Mouse (Mus musculus): Measurements from ENCODE around the gene Ripor2. TPM values are rescaled to one million over a fixed set of nuclear protein-coding genes. Genes with fewer than 3 reads are reported as not detected.

The Ripor2 gene
- polyA plus RNA-seq, 1 experiment from 2014 or later = 6.3 TPM

DNA sequence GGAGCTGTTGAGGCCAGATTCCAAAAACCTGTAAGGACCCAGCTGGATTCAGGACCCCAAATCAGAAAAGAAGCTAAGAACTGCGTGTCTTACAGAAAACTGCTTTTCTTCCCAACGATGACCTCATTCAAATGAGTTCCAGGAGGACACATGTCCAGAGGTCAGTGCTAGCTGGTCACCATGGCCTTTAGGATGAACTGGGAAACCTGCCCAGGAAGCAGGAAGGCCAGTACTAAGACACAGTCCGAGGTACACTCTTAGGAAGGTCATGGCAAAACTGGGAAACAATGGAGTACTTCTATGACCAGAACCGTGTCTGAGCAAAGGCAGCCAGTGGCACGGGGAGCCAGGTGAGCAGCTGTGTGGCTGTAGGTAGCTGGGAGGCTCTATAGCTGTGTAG, 103.9 kb downstream of the Ripor2 start:
- WGBS = 68% methylated on average over 5 of the region's 5 CpGs
- Histone ChIP-seq H3K27me3 (no peaks in the 10 kb centered on the region), H3K4me3 (replicated peaks) (no peak overlapping the region), H3K27ac (replicated peaks) (no peak overlapping the region), H3K9me3 (replicated peaks) (no peaks in the 10 kb centered on the region), H3K9ac (no peak overlapping the region), H3K36me3 (no peaks in the 10 kb centered on the region), H3K4me2 (replicated peaks) (no peak overlapping the region), H3K4me1 (no peaks in the 10 kb centered on the region)
- no peak for ATAC-seq (ENCODE audit: insufficient number of reproducible peaks, low FRiP score, low TSS enrichment, low read depth)

DNA sequence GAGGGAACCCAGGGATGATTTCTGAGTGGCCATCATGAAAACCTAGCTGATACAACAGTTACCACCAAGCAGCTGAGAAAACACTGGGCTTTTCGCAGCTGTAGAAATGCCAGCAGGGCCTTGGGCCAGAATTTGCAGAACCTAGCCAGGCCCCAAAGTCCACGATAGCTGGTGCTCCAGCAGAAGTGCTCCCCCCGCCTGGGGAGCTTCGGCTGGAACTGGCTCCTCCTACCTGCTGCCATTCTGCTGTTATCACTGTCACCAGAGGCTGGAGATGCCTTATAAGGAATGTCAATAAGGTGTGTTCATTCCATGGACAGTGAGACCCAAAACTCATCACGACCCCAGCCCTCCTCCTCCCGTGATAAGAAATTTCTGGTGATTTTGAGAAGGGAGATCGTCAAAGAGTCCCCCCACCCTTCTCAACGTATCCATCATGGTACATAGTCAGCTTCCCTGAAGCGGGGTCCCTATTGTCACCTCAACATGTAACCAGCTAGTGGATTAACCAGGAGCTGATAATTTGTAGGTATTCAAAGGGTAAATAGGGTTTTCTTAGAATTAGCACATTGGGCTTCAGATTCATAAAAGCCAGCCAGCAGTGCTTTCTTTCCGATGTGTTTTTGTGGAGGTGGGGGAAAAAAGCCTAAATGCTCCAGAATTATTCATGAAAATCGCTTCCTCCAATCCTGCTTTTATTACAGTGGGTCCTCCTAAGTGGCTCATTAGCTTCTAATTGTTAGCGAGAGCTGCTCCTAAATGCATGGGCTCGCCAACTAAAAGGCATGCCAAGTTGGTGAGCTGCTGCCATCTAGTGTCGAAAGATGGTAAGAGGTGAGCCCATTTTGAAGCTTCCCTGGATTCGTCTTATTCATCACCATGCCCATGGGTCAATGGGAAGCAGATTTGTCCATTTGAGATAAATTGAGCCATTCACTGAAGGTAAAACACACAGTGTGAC, 105.0 kb downstream of the Ripor2 start:
- Histone ChIP-seq H3K4me1 (no peaks in the 10 kb centered on the region), H3K4me2 (replicated peaks) (peak overlapping the region; percentile 21; the same call in 1 of the 2 replicates), H3K27me3 (no peaks in the 10 kb centered on the region), H3K9me3 (replicated peaks) (no peaks in the 10 kb centered on the region), H3K9ac (no peak overlapping the region), H3K36me3 (no peaks in the 10 kb centered on the region), H3K4me3 (replicated peaks) (no peak overlapping the region), H3K27ac (replicated peaks) (no peak overlapping the region)
- 35% methylated on average over 15 of the region's 15 CpGs for WGBS
- ATAC-seq (ENCODE audit: insufficient number of reproducible peaks, low FRiP score, low TSS enrichment, low read depth) = no peak

DNA sequence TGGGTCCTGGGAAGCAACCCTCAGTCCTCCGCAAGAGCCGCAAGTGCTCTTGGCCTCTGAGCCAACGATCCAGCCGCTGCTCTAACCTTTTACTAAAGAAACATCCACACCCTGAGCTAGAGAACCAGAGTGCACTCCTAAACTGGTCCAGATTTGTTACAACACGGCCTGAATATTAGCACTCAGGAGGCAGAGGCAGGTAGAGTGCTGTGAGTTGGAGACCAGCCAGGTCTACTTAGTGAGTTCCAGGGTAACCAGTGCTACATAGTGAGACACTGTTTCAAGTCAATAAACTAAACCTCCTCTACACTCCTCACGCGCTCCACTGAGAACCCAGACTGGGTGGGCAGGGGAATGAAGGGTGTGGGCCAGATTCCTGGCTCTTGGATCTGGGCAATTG, 111.3 kb downstream of the Ripor2 start:
- Histone ChIP-seq H3K27me3 (no peaks in the 10 kb centered on the region), H3K27ac (replicated peaks) (no peak overlapping the region), H3K4me2 (replicated peaks) (no peak overlapping the region), H3K9me3 (replicated peaks) (no peaks in the 10 kb centered on the region), H3K9ac (no peak overlapping the region), H3K4me3 (replicated peaks) (no peak overlapping the region), H3K4me1 (no peaks in the 10 kb centered on the region), H3K36me3 (no peaks in the 10 kb centered on the region)
- 88% methylated on average over 7 of the region's 7 CpGs for WGBS
- no peak for ATAC-seq (ENCODE audit: insufficient number of reproducible peaks, low FRiP score, low TSS enrichment, low read depth)

DNA sequence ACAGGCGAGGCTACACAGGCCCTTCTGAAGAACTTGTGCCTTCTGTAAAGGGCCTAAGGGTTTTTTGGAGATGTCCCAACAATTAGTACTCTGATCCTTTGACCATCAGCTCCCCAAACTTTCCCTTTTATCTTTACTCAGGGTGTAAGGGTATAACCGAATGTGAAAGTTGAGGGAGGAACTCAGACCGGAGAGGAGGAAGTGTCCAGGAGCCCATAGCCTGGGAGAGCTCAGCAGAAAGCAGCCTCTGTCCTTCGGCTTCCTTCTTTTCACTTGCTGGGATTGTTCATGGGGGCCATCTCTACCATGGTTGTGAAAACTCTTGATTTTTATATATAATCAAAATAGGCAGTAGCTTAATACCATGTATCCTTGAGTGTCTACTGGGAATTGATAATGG, 116.8 kb downstream of the Ripor2 start:
- Histone ChIP-seq H3K36me3 (no peaks in the 10 kb centered on the region), H3K9ac (no peak overlapping the region), H3K4me2 (replicated peaks) (no peak overlapping the region), H3K4me1 (no peaks in the 10 kb centered on the region), H3K4me3 (replicated peaks) (no peak overlapping the region), H3K27ac (replicated peaks) (no peak overlapping the region), H3K9me3 (replicated peaks) (no peaks in the 10 kb centered on the region), H3K27me3 (no peaks in the 10 kb centered on the region)
- WGBS = 84% methylated on average over 4 of the region's 4 CpGs
- ATAC-seq (ENCODE audit: insufficient number of reproducible peaks, low FRiP score, low TSS enrichment, low read depth) = no peak

DNA sequence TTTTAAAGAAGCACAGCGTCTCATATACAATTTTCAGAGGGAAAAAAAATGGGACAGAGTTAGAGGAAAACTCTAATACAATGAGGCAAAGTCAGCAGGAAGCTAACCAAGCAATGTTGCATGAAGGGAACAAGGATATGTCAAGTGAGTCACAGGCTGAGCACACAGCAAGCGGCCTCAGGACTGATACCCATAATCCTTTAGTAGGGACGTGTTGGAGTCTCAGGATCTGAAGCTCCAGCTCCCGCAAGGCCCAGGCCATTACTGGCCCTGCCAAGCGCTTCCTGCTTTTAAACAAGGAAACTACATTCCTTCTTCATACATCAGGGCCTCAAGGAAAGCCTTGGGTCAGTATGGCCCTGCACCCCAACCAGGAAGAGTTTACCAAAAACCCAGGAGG, 120.1 kb downstream of the Ripor2 start:
- Histone ChIP-seq H3K9me3 (replicated peaks) (no peaks in the 10 kb centered on the region), H3K36me3 (no peaks in the 10 kb centered on the region), H3K4me2 (replicated peaks) (no peak overlapping the region)

DNA sequence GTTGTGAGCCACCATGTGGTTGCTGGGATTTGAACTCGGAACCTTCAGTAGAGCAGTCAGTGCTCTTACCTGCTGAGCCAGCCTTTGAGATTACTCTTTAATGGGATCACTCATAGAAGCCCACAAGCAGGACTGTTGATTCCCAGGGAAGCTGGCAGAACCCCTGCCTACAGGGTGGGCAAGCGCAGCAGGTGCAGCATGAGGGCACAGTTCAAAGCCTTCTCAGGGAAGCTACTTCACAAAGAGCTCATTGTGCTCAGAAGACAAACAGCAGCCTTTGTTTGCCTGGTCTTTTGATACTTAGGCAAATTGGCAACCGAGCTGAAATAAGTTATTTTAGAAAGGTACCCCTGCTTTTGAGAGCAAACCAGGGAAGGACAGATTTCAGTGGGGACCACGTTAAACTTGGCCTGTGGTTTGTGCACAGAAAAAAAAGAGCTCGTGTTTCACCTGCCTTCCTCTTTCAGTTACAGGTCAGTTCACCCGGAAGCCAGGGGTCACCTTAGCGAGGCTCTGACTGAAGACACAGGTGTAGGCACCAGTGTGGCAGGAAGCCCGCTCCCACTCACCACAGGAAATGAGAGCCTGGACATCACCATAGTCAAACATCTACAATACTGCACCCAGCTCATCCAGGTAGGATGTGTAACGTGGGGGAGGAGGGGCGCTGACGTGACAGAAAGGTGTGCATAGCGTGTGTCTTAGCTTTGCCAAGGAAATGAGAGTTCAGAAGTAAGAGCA, 127.8 kb downstream of the Ripor2 start:
- Histone ChIP-seq H3K4me3 (replicated peaks) (no peak overlapping the region), H3K4me2 (replicated peaks) (no peak overlapping the region), H3K9ac (no peak overlapping the region), H3K36me3 (no peaks in the 10 kb centered on the region), H3K27ac (replicated peaks) (no peak overlapping the region), H3K4me1 (peaks cover 12% of the 10 kb centered on the region), H3K9me3 (replicated peaks) (no peaks in the 10 kb centered on the region), H3K27me3 (no peaks in the 10 kb centered on the region)
- 66% methylated on average over 12 of the region's 12 CpGs for WGBS
- ATAC-seq (ENCODE audit: insufficient number of reproducible peaks, low FRiP score, low TSS enrichment, low read depth) = no peak

More for the DNA sequence above, 120.1 kb downstream of the Ripor2 start:
- Histone ChIP-seq H3K4me3 (replicated peaks) (no peak overlapping the region), H3K9ac (no peak overlapping the region), H3K27ac (replicated peaks) (no peak overlapping the region), H3K4me1 (no peaks in the 10 kb centered on the region), H3K27me3 (no peaks in the 10 kb centered on the region)
- ATAC-seq (ENCODE audit: insufficient number of reproducible peaks, low FRiP score, low TSS enrichment, low read depth) = no peak
- WGBS = 73% methylated on average over 5 of the region's 5 CpGs

DNA sequence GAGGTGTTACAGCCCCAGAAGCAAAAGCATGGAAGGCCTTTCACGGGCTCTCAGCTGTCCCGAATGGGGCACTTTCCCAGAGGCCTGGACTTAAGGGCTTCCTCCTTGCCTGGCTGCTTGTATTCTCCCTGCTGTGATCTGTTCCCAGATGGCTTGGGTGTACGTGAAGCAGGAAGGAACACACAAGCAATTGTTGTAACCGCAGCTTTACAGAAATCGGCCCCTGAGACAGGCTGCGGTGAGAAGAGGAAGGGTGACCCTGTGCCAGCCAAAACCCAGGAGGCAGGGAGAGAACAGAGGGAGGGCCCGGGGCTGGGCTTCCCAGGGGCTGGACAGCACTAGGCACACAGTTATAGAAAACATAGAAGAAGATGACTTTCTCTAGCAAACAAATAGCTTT, 129.0 kb downstream of the Ripor2 start:
- ATAC-seq (ENCODE audit: insufficient number of reproducible peaks, low FRiP score, low TSS enrichment, low read depth) = no peak
- WGBS = 45% methylated on average over 7 of the region's 7 CpGs
- H3K4me2 ChIP-seq (replicated peaks) = no peak overlapping the region
- no peak overlapping the region for H3K27ac ChIP-seq (replicated peaks)
- peaks cover 12% of the 10 kb centered on the region for H3K4me1 ChIP-seq
- no peak overlapping the region for H3K9ac ChIP-seq
- no peaks in the 10 kb centered on the region for H3K27me3 ChIP-seq
- no peaks in the 10 kb centered on the region for H3K9me3 ChIP-seq (replicated peaks)
- no peak overlapping the region for H3K4me3 ChIP-seq (replicated peaks)
- H3K36me3 ChIP-seq = no peaks in the 10 kb centered on the region

DNA sequence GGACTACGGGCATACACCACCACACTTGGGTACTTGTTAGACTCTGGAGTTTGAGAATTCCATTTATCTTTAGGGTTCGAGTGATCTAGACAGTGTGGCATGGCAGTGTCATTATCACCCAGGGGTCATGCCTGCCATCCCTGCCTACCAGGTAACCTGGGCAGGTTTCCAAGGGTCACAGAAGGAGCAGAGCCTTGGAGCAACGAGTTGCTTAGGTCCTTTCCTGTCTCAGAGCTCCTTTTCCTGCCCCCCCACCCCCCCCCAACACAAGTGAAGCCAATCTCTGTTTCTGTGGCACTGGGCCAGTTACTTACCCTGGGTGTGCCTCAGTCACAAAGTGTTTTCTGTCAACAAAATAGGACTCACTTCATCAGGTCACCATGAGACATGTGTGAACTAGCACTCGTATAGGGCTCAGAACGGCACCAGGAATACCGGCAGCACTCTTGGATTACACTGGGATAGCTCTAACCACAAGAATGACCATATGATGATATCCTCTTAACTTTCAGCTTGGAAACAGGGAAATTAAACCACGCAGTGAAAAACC, 130.7 kb downstream of the Ripor2 start:
- 75% methylated on average over 7 of the region's 7 CpGs for WGBS
- no peak; the same call in 1 of the 2 replicates for ATAC-seq (ENCODE audit: insufficient number of reproducible peaks, low FRiP score, low TSS enrichment, low read depth)

DNA sequence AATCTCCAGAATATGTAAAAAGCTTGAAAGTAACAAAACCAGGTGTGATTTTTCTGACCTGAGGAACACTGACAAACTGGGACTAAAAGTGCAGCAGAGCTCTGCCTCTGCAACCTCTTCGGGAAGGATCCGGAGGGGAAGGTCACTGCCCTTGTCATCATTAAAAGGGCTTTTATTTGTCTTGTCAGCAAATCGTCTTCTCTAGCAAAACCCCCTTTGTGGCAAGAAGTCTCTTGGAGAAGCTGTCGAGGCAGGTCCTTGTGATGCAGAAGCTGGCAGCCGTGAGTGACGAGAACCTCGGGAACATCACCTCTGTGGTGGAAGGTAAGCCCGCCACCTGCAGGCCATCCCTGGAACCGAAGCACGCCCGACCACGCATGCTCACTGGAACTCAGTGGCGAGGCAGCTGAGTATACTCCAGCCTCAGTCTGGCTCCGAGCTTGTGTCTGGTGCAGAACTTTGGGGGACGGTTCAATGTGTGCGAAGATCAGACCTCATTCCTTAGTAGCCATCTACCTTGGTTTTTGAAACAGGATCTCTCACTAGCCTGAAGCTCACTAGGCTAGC, 131.5 kb downstream of the Ripor2 start:
- H3K9ac ChIP-seq = no peak overlapping the region
- peak overlapping the region; percentile 21 for H3K4me3 ChIP-seq (replicated peaks)

More for the DNA sequence above, 130.7 kb downstream of the Ripor2 start:
- Histone ChIP-seq H3K27me3 (no peaks in the 10 kb centered on the region), H3K4me2 (replicated peaks) (no peak overlapping the region), H3K9me3 (replicated peaks) (no peaks in the 10 kb centered on the region), H3K4me3 (replicated peaks) (no peak overlapping the region), H3K9ac (no peak overlapping the region), H3K4me1 (peaks cover 12% of the 10 kb centered on the region), H3K36me3 (no peaks in the 10 kb centered on the region), H3K27ac (replicated peaks) (no peak overlapping the region)

DNA sequence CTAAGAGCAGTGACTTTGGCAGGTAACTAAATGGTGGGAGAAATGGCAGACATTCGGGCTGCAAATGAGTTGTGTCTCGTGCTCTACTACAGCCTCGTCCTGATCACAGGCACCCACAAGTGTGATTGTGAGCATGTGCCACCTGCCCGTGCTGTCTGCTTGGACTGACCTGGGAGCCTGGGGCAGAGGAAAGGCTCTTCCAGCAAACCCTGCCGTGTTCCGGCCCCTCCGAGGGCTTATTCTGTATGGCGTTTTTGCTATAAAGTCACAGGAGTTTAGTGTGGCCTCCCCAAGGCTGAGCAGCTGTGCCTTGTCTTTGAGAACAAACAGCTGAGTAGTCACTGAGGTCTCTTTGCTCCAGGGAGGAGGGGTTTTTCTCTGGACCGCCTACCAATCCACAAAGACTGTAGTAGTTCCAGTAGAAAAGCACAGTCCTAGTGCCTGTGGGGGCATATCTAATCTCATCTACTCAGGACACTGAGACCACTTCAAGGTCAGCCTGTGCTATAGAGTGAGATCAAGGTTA, 132.4 kb downstream of the Ripor2 start:
- Histone ChIP-seq H3K9me3 (replicated peaks) (no peaks in the 10 kb centered on the region), H3K4me3 (replicated peaks) (no peak overlapping the region), H3K27me3 (no peaks in the 10 kb centered on the region), H3K9ac (no peak overlapping the region), H3K36me3 (no peaks in the 10 kb centered on the region), H3K4me1 (peaks cover 12% of the 10 kb centered on the region), H3K27ac (replicated peaks) (no peak overlapping the region), H3K4me2 (replicated peaks) (no peak overlapping the region)
- no peak for ATAC-seq (ENCODE audit: insufficient number of reproducible peaks, low FRiP score, low TSS enrichment, low read depth)
- WGBS = 75% methylated on average over 9 of the region's 9 CpGs

More for the DNA sequence above, 131.5 kb downstream of the Ripor2 start:
- H3K27me3 ChIP-seq = no peaks in the 10 kb centered on the region
- WGBS = 10% methylated on average over 16 of the region's 16 CpGs
- H3K36me3 ChIP-seq = no peaks in the 10 kb centered on the region
- no peak overlapping the region for H3K27ac ChIP-seq (replicated peaks)
- H3K9me3 ChIP-seq (replicated peaks) = no peaks in the 10 kb centered on the region
- peak overlapping the region; percentile 47 for H3K4me2 ChIP-seq (replicated peaks)
- peak; percentile 72; the same call in 1 of the 2 replicates for ATAC-seq (ENCODE audit: insufficient number of reproducible peaks, low FRiP score, low TSS enrichment, low read depth)
- peaks cover 12% of the 10 kb centered on the region for H3K4me1 ChIP-seq

DNA sequence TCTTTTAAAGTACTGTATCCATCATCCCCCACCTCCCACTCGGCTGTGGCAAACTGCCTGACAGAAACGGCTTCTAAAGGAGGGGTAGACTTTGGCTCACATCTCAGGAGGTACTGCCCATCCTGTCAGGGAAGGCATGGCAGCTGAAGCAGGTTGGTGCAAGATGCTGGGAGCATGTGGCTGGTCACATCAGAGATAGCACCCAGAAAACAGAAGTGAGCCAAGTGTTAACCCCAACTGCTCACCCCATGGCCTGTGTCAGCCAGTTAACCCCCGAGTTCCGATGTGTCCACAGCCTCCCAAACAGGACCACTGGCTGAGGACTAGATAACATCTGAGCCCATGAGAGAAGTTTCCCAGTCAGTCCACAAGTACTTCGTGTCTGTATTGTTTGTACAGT, 133.6 kb downstream of the Ripor2 start:
- 57% methylated on average over 5 of the region's 5 CpGs for WGBS
- Histone ChIP-seq H3K27ac (replicated peaks) (no peak overlapping the region), H3K9me3 (replicated peaks) (no peaks in the 10 kb centered on the region), H3K4me3 (replicated peaks) (no peak overlapping the region), H3K27me3 (no peaks in the 10 kb centered on the region), H3K9ac (no peak overlapping the region), H3K4me1 (peaks cover 12% of the 10 kb centered on the region), H3K4me2 (replicated peaks) (no peak overlapping the region), H3K36me3 (no peaks in the 10 kb centered on the region)
- no peak for ATAC-seq (ENCODE audit: insufficient number of reproducible peaks, low FRiP score, low TSS enrichment, low read depth)

Data from embryonic facial prominence, embryonic 15.5 days (tissue).